ENCODE assay signal across 30 mouse cellular contexts in the genomic region with DNA sequence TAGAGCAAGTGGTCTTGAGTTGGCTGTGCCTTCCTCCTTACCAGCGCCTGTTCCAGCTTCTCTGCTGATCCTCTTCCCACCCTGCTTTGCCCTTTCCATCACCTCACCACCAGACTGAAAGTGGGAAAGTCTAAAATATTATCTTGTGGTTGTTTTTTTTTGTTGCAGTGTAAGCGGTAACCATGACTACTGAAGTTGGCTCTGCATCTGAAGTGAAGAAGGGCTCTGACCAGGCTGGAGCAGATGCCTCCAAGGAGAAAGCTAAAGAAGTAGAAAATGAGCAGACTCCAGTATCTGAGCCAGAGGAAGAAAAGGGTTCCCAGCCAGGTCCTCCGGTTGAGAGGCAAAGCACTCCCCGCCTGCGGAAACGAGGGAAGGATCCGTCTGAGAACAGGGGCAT.
DNase-seq lines count a peak whose midpoint lies in the region; ATAC-seq and TF ChIP-seq lines count a peak whose summit lies in the region.
"Had no signal": no experiment of that assay in that cellular context is flagged by ENCODE, and none has a peak within 500 bp of the region (broad histone marks: within the 10 kb centered on the region; RNA-seq: fewer than 3 reads in every experiment).

No protein-coding gene starts in this region.

- TF ChIP-seq CTCF in testis, adult 2 months (IDR thresholded peaks at IDR 0.05; ENCODE audit: control insufficient read depth, insufficient read depth, insufficient replicate concordance, low read depth, low read length): no peak

- H3K4me1 ChIP-seq in embryonic facial prominence, embryonic 14.5 days (ENCODE audit: control insufficient read depth, insufficient read depth, low read length): peaks cover 30% of the 10 kb centered on the region
- H3K4me1 ChIP-seq in embryonic facial prominence, embryonic 10.5 days: peaks cover 23% of the 10 kb centered on the region
- peaks cover 17% of the 10 kb centered on the region for H3K4me1 ChIP-seq in heart, embryonic 12.5 days (replicated peaks)
- H3K4me1 ChIP-seq in heart, embryonic 11.5 days (ENCODE audit: control insufficient read depth, insufficient read depth, low read length): 0 out of 2 replicates have a peak, but pooled peaks cover 2% of the 10 kb centered on the region
- peaks cover 4% of the 10 kb centered on the region; the same call in 1 of the 2 replicates for H3K4me1 ChIP-seq in testis, adult 2 months (ENCODE audit: control insufficient read depth, insufficient read depth, low read length)
- H3K4me1 ChIP-seq: forebrain, embryonic 13.5 days had no signal

- peaks cover 26% of the 10 kb centered on the region for H3K36me3 ChIP-seq in embryonic facial prominence, embryonic 14.5 days (ENCODE audit: control insufficient read depth, insufficient read depth, low read length)
- H3K36me3 ChIP-seq in embryonic facial prominence, embryonic 10.5 days (replicated peaks): peaks cover 28% of the 10 kb centered on the region
- H3K36me3 ChIP-seq in heart, embryonic 12.5 days: peaks cover 24% of the 10 kb centered on the region
- peaks cover 6% of the 10 kb centered on the region for H3K36me3 ChIP-seq in heart, embryonic 11.5 days (ENCODE audit: control insufficient read depth, insufficient read depth, low read length)
- no peaks in the 10 kb centered on the region for H3K36me3 ChIP-seq in testis, adult 2 months (ENCODE audit: control insufficient read depth, insufficient read depth, low read length)
- H3K36me3 ChIP-seq: G1E had no signal

- WGBS in embryonic facial prominence, embryonic 14.5 days: 77% methylated on average over 7 of the region's 7 CpGs
- 93% methylated on average over 7 of the region's 7 CpGs for WGBS in embryonic facial prominence, embryonic 10.5 days
- 72% methylated on average over 7 of the region's 7 CpGs for WGBS in heart, embryonic 12.5 days
- WGBS in heart, embryonic 11.5 days (ENCODE audit: insufficient replicate concordance): 82% methylated on average over 7 of the region's 7 CpGs

- no peaks in the 10 kb centered on the region for H3K27me3 ChIP-seq in embryonic facial prominence, embryonic 14.5 days (replicated peaks; ENCODE audit: control insufficient read depth, insufficient read depth, low read length)
- H3K27me3 ChIP-seq in embryonic facial prominence, embryonic 10.5 days (replicated peaks; ENCODE audit: low read depth, poor library complexity, severe bottlenecking): no peaks in the 10 kb centered on the region
- H3K27me3 ChIP-seq in heart, embryonic 12.5 days (replicated peaks): no peaks in the 10 kb centered on the region
- H3K27me3 ChIP-seq in heart, embryonic 11.5 days (ENCODE audit: control insufficient read depth, insufficient read depth, low read length): no peaks in the 10 kb centered on the region
- no peaks in the 10 kb centered on the region for H3K27me3 ChIP-seq in testis, adult 2 months (ENCODE audit: control insufficient read depth, insufficient read depth, low read length)
- H3K27me3 ChIP-seq: CH12.LX; embryonic facial prominence, embryonic 12.5 days; forebrain, embryonic 13.5 days; heart, embryonic 15.5 days had no signal

- no peak overlapping the region for H3K9ac ChIP-seq in embryonic facial prominence, embryonic 14.5 days (ENCODE audit: low read depth, low read length)
- H3K9ac ChIP-seq in heart, embryonic 12.5 days: no peak overlapping the region
- no peak overlapping the region for H3K9ac ChIP-seq in heart, embryonic 11.5 days (ENCODE audit: low read depth, low read length)
- H3K9ac ChIP-seq: embryonic facial prominence, embryonic 12.5 days; forebrain, embryonic 13.5 days; heart, embryonic 15.5 days; hindbrain, embryonic 14.5 days had no signal

- peak; percentile 41 for DNase-seq in embryonic facial prominence, embryonic 14.5 days (ENCODE audit: low spot score)
- no peak for DNase-seq in embryonic facial prominence, embryonic 10.5 days (ENCODE audit: low spot score)
- DNase-seq in testis, postnatal 14 days (ENCODE audit: low spot score): no peak
- no peak for DNase-seq in B cell, adult 2 months
- DNase-seq in cerebellum, postnatal 4 days (ENCODE audit: low spot score in 2 of 2): no peak
- DNase-seq: adrenal gland, adult 8-10 months; adrenal gland, postnatal 25 days; cerebellum, adult 11-12 months; cerebellum, adult 8-10 months; cerebellum, postnatal 10 days; cerebellum, postnatal 36 days; gastrocnemius, postnatal 25 days; heart, adult 2 months; heart, postnatal 10 days; heart, postnatal 4 days had no signal

- peak; percentile 41; the same call in 1 of the 2 replicates for TF ChIP-seq POLR2A in testis, adult 2 months (IDR thresholded peaks at IDR 0.05; ENCODE audit: control insufficient read depth, low read depth, low read length)

- H3K4me2 ChIP-seq in embryonic facial prominence, embryonic 14.5 days (ENCODE audit: low read depth, low read length): no peak overlapping the region
- H3K4me2 ChIP-seq in heart, embryonic 12.5 days: no peak overlapping the region
- H3K4me2 ChIP-seq in heart, embryonic 11.5 days: no peak overlapping the region
- H3K4me2 ChIP-seq: embryonic facial prominence, embryonic 12.5 days; forebrain, embryonic 13.5 days; heart, embryonic 15.5 days; hindbrain, embryonic 14.5 days had no signal

- no peak for ATAC-seq in embryonic facial prominence, embryonic 14.5 days (ENCODE audit: low read depth)
- 0 out of 2 replicates have a peak, but pooled peaks have one; percentile 29 for ATAC-seq in heart, embryonic 12.5 days (ENCODE audit: insufficient number of reproducible peaks, low FRiP score)
- ATAC-seq in heart, embryonic 11.5 days (replicated peaks; ENCODE audit: insufficient number of reproducible peaks, low FRiP score, low TSS enrichment): no peak
- ATAC-seq: forebrain, embryonic 13.5 days; forebrain, embryonic 16.5 days; hindbrain, postnatal 0 days; inflammation-experienced regulatory T-cells, adult 6 months; intestine, embryonic 16.5 days had no signal

- no peaks in the 10 kb centered on the region for H3K9me3 ChIP-seq in embryonic facial prominence, embryonic 14.5 days (ENCODE audit: control insufficient read depth, low read length)
- no peaks in the 10 kb centered on the region for H3K9me3 ChIP-seq in embryonic facial prominence, embryonic 10.5 days
- H3K9me3 ChIP-seq in heart, embryonic 12.5 days (replicated peaks): no peaks in the 10 kb centered on the region
- H3K9me3 ChIP-seq in heart, embryonic 11.5 days (replicated peaks; ENCODE audit: control insufficient read depth, low read length): no peaks in the 10 kb centered on the region
- H3K9me3 ChIP-seq: embryonic facial prominence, embryonic 12.5 days; forebrain, embryonic 10.5 days; forebrain, embryonic 13.5 days; G1E; heart, embryonic 10.5 days; heart, embryonic 15.5 days had no signal

- H3K4me3 ChIP-seq in embryonic facial prominence, embryonic 14.5 days (ENCODE audit: low read depth, low read length): no peak overlapping the region
- no peak overlapping the region for H3K4me3 ChIP-seq in embryonic facial prominence, embryonic 10.5 days
- H3K4me3 ChIP-seq in heart, embryonic 12.5 days: no peak overlapping the region
- H3K4me3 ChIP-seq in heart, embryonic 11.5 days (ENCODE audit: low read depth, low read length): no peak overlapping the region
- peak overlapping the region; percentile 87 for H3K4me3 ChIP-seq in testis, adult 2 months (ENCODE audit: control insufficient read depth, low read depth, low read length)
- H3K4me3 ChIP-seq: embryonic facial prominence, embryonic 12.5 days; forebrain, embryonic 10.5 days; forebrain, embryonic 13.5 days; heart, adult 2 months; heart, embryonic 10.5 days; heart, embryonic 15.5 days had no signal

- no peak overlapping the region for H3K27ac ChIP-seq in embryonic facial prominence, embryonic 14.5 days (replicated peaks; ENCODE audit: low read depth, low read length)
- no peak overlapping the region for H3K27ac ChIP-seq in embryonic facial prominence, embryonic 10.5 days (replicated peaks)
- no peak overlapping the region for H3K27ac ChIP-seq in heart, embryonic 12.5 days (ENCODE audit: poor library complexity, severe bottlenecking)
- H3K27ac ChIP-seq in heart, embryonic 11.5 days (ENCODE audit: low read depth, low read length): no peak overlapping the region
- H3K27ac ChIP-seq in testis, adult 2 months (ENCODE audit: control insufficient read depth, insufficient read depth, low read depth, low read length): no peak overlapping the region; the same call in 1 of the 2 replicates
- H3K27ac ChIP-seq: embryonic facial prominence, embryonic 12.5 days; forebrain, embryonic 10.5 days; forebrain, embryonic 13.5 days; heart, adult 2 months; heart, embryonic 10.5 days; heart, embryonic 15.5 days; hindbrain, embryonic 14.5 days; hindbrain, postnatal 0 days had no signal
